Mouse (Mus musculus) small intestine, adult 2 months (tissue): Measurements from ENCODE around the gene Cel.

Experiments used
- CTCF ChIP-seq: fragments of 200-500 bp; IDR thresholded peaks from 2 replicates; pipeline ENCODE4 v1.5.1; 2012; ENCODE audit warnings: low read depth, mild to moderate bottlenecking, control low read depth, inconsistent platforms, low read length, moderate library complexity, mixed read lengths; ENCODE audit not compliant: insufficient replicate concordance, insufficient read length; ENCODE audit errors: extremely low read depth
- POLR2A ChIP-seq: fragments of 200-500 bp; IDR thresholded peaks from 2 replicates; pipeline ENCODE4 v1.6.1; 2012; ENCODE audit warnings: low read depth, mild to moderate bottlenecking, control low read depth, inconsistent platforms, low read length, moderate library complexity

DNA sequence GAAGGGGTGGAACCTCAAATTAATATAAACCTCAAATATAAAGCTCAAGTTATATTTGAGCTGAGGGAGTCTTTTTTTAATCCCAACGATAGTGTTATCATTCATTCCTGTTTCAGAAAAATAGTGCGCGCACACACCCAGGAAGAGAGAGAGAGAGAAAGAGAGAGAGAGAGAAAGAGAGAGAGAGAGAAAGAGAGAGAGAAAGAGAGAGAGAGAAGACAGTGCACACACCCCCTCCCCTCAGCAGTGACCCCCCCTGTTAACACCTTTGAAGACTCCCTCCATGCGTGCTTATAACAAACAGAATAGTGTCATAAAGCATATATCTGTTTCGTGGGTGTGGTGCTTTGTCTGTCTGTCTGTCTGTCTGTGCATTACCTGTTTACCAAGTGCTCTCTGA, 40.3 kb upstream of the Cel start:
- TF ChIP-seq CTCF (no peak), POLR2A (no peak)
